Mouse (Mus musculus) heart, embryonic 14.5 days (tissue): ENCODE measurements around the gene Ift122. TPM values are rescaled to one million over a fixed set of nuclear protein-coding genes. Genes with fewer than 3 reads are reported as not detected.

ENCODE experiments used
- ATAC-seq: fragments of 200-750 bp; cut with Nextera tagmentation; 2 replicates; pipeline ENCODE4 v1.8.0; 2017; ENCODE audit warnings: low read depth, moderate TSS enrichment; ENCODE audit not compliant: insufficient number of reproducible peaks, insufficient read depth, low FRiP score
- H3K27ac ChIP-seq, 2 experiments: fragments of 200-500 bp in 1 of 2; fragments of 300-500 bp in 1 of 2; sonication (generic) in 1 of 2; replicated peaks in 1 of 2; 2 replicates each; pipeline ENCODE4 v1.5.1; 2012 to 2014; ENCODE audit warnings: low read depth in 2 of 2, low read length in 2 of 2, control low read depth in 1 of 2, mild to moderate bottlenecking in 1 of 2, mixed read lengths in 1 of 2; ENCODE audit not compliant: control insufficient read depth in 1 of 2, insufficient read depth in 1 of 2
- H3K27me3 ChIP-seq: fragments of 300-500 bp; sonication (generic); 2 replicates; pipeline ENCODE4 v1.6.1; 2014; ENCODE audit warnings: mild to moderate bottlenecking, low read length, control low read depth; ENCODE audit not compliant: control insufficient read depth, insufficient read depth
- H3K36me3 ChIP-seq: fragments of 300-500 bp; sonication (generic); 2 replicates; pipeline ENCODE4 v1.6.1; 2014; ENCODE audit warnings: mild to moderate bottlenecking, control low read depth, low read length, mixed read lengths; ENCODE audit not compliant: control insufficient read depth, insufficient read depth
- H3K4me1 ChIP-seq, 2 experiments: fragments of 200-500 bp in 1 of 2; fragments of 300-500 bp in 1 of 2; sonication (generic) in 1 of 2; 2 replicates each; pipeline ENCODE4 v1.6.1; 2012 to 2014; ENCODE audit warnings: low read length in 2 of 2, control low read depth in 1 of 2, mixed read lengths in 1 of 2; ENCODE audit not compliant: control insufficient read depth in 2 of 2, insufficient read depth in 2 of 2
- H3K4me2 ChIP-seq: fragments of 300-500 bp; sonication (generic); 2 replicates; pipeline ENCODE4 v1.6.1; 2014; ENCODE audit warnings: mild to moderate bottlenecking, low read length
- H3K4me3 ChIP-seq, 2 experiments: fragments of 200-500 bp in 1 of 2; fragments of 300-500 bp in 1 of 2; sonication (generic) in 1 of 2; 2 replicates each; pipeline ENCODE4 v1.5.1; 2012 to 2014; ENCODE audit warnings: low read length in 2 of 2, mild to moderate bottlenecking in 2 of 2, control low read depth in 1 of 2, low read depth in 1 of 2, moderate library complexity in 1 of 2; ENCODE audit not compliant: control insufficient read depth in 1 of 2, insufficient read depth in 1 of 2
- H3K9ac ChIP-seq: fragments of 300-500 bp; sonication (generic); 2 replicates; pipeline ENCODE4 v1.6.1; 2014; ENCODE audit warnings: mild to moderate bottlenecking, low read length
- H3K9me3 ChIP-seq: fragments of 300-500 bp; sonication (generic); 2 replicates; pipeline ENCODE4 v1.6.1; 2016; ENCODE audit warnings: low read length, control low read depth; ENCODE audit not compliant: control insufficient read depth
- WGBS: fragments of 180-500 bp; shearing (Covaris S2); extraction: QIAGEN DNeasy Blood & Tissue Kit; methylation state at CpG from one replicate; pipeline ENCODE4 v1.1.7; 2014; 5-methylcytosine and 5-hydroxymethylcytosine counted together
- polyA plus RNA-seq: library from polyadenylated mRNA; unstranded; fragments of >200 nt; fragmentation: Nextera tagmentation; extraction: Ambion mirVana; gene quantifications from 2 replicates; pipeline ENCODE4 v1.2.1, GENCODE M21; 2014

Gene Ift122
- polyA plus RNA-seq, 1 experiment from 2014 or later = 22.6 TPM

GRCm38 (mm10) chr6:115943498-115944427, 90.5 kb downstream of the Ift122 start:
- 45% methylated on average over 9 of the region's 9 CpGs for WGBS
- no peak overlapping the region for H3K9ac ChIP-seq
- no peak overlapping the region for H3K4me2 ChIP-seq
- no peak for ATAC-seq
- no peak overlapping the region for H3K27ac ChIP-seq
- H3K9me3 ChIP-seq = no peaks in the 10 kb centered on the region
- H3K27me3 ChIP-seq = no peaks in the 10 kb centered on the region
- no peaks in the 10 kb centered on the region for H3K36me3 ChIP-seq
- peaks cover 27 to 29% of the 10 kb centered on the region in 2 experiments for H3K4me1 ChIP-seq
- H3K4me3 ChIP-seq = no peak overlapping the region

GRCm38 (mm10) chr6:115944638-115945037, 91.4 kb downstream of the Ift122 start, which contains the start of gene H1foo:
Gene H1foo, plus strand, starts transcription at chr6:115944938.
- Histone ChIP-seq H3K9me3 (no peaks in the 10 kb centered on the region), H3K4me2 (no peak within 1 kb of the TSS), H3K36me3 (no peaks in the 10 kb centered on the region), H3K9ac (no peak within 1 kb of the TSS), H3K4me3 (no peak within 1 kb of the TSS), H3K4me1 (peaks cover 27 to 29% of the 10 kb centered on the region in 2 experiments), H3K27ac (no peak within 1 kb of the TSS), H3K27me3 (no peaks in the 10 kb centered on the region)
- 87% methylated on average over 5 of the region's 5 CpGs for WGBS
- ATAC-seq = no peak

GRCm38 (mm10) chr6:115945633-115946032, 92.4 kb downstream of the Ift122 start:
- H3K4me1 ChIP-seq = peaks cover 27% of the 10 kb centered on the region in 2 experiments
- WGBS = 67% methylated on average over 8 of the region's 8 CpGs

GRCm38 (mm10) chr6:115946389-115946788, 93.1 kb downstream of the Ift122 start:
- Histone ChIP-seq H3K27me3 (no peaks in the 10 kb centered on the region), H3K27ac (peak overlapping the region; percentile 3 to 24; a peak in 2 of 4 replicates), H3K4me2 (no peak overlapping the region), H3K36me3 (no peaks in the 10 kb centered on the region), H3K4me1 (peaks cover 20 to 27% of the 10 kb centered on the region in 2 experiments), H3K4me3 (no peak overlapping the region), H3K9me3 (no peaks in the 10 kb centered on the region), H3K9ac (no peak overlapping the region)
- peak; percentile 49 for ATAC-seq
- WGBS = 6% methylated on average over 6 of the region's 6 CpGs

More at GRCm38 (mm10) chr6:115945633-115946032, 92.4 kb downstream of the Ift122 start:
- Histone ChIP-seq H3K27ac (no peak overlapping the region), H3K9me3 (no peaks in the 10 kb centered on the region), H3K4me3 (no peak overlapping the region), H3K36me3 (no peaks in the 10 kb centered on the region), H3K9ac (no peak overlapping the region), H3K27me3 (no peaks in the 10 kb centered on the region), H3K4me2 (no peak overlapping the region)
- ATAC-seq = no peak

- no peak overlapping the region for H3K4me3 ChIP-seq
- no peaks in the 10 kb centered on the region for H3K27me3 ChIP-seq
- ATAC-seq = no peak
- 74% methylated on average over 9 of the region's 9 CpGs for WGBS
- H3K36me3 ChIP-seq = peaks cover 26% of the 10 kb centered on the region
- H3K9ac ChIP-seq = no peak overlapping the region
- no peaks in the 10 kb centered on the region for H3K9me3 ChIP-seq
- no peak overlapping the region for H3K27ac ChIP-seq
- H3K4me1 ChIP-seq = peaks cover 30 to 38% of the 10 kb centered on the region in 2 experiments
- H3K4me2 ChIP-seq = no peak overlapping the region
Observed at GRCm38 (mm10) chr6:115954506-115955074, 101.3 kb downstream of the Ift122 start.

GRCm38 (mm10) chr6:115955169-115955568, 101.9 kb downstream of the Ift122 start:
- H3K27ac ChIP-seq = no peak overlapping the region
- no peak for ATAC-seq
- peaks cover 32 to 41% of the 10 kb centered on the region in 2 experiments for H3K4me1 ChIP-seq
- H3K4me3 ChIP-seq = no peak overlapping the region
- H3K27me3 ChIP-seq = no peaks in the 10 kb centered on the region
- no peaks in the 10 kb centered on the region for H3K9me3 ChIP-seq
- no peak overlapping the region for H3K9ac ChIP-seq
- H3K4me2 ChIP-seq = no peak overlapping the region
- H3K36me3 ChIP-seq = peaks cover 31% of the 10 kb centered on the region
- 95% methylated on average over 4 of the region's 4 CpGs for WGBS

- H3K27ac ChIP-seq = no peak overlapping the region
- WGBS = 88% methylated on average over 11 of the region's 11 CpGs
- no peak overlapping the region for H3K4me2 ChIP-seq
- no peaks in the 10 kb centered on the region for H3K9me3 ChIP-seq
- no peaks in the 10 kb centered on the region for H3K27me3 ChIP-seq
- no peak overlapping the region for H3K4me3 ChIP-seq
- ATAC-seq = no peak
- H3K9ac ChIP-seq = no peak overlapping the region
- H3K4me1 ChIP-seq = peaks cover 32 to 41% of the 10 kb centered on the region in 2 experiments
- H3K36me3 ChIP-seq = peaks cover 36% of the 10 kb centered on the region
Observed at GRCm38 (mm10) chr6:115955664-115956063, 102.4 kb downstream of the Ift122 start.
